Mouse (Mus musculus): Measurements from ENCODE around the gene Acss1.

- TF ChIP-seq CTCF (IDR thresholded peaks at IDR 0.05; ENCODE audit: control insufficient read depth, insufficient read depth, insufficient read length) (no peak), MAX (IDR thresholded peaks at IDR 0.05) (no peak), MYOD1 (IDR thresholded peaks at IDR 0.05; ENCODE audit: control insufficient read depth, insufficient read length, low read depth) (no peak), USF1 (IDR thresholded peaks at IDR 0.05; ENCODE audit: low read depth) (no peak), CEBPB (IDR thresholded peaks at IDR 0.05; ENCODE audit: low read depth) (no peak), MYOG (IDR thresholded peaks at IDR 0.05; ENCODE audit: control insufficient read depth, extremely low read depth, insufficient read length) (no peak)
Observed at GRCm38 (mm10) chr2:150669454-150670045, 1.2 kb upstream of the Acss1 start.
